Mouse (Mus musculus): ENCODE data around the gene Gm9758. TPM values are rescaled to one million over a fixed set of nuclear protein-coding genes. Genes with fewer than 3 reads are reported as not detected.

Gm9758 gene
- not detected in 2 replicates for polyA plus RNA-seq (2021; fragmentation: Nextera tagmentation)
- long read RNA-seq, experiment 1, result 0 reads
- long read RNA-seq, experiment 2, result 0 reads

DNA sequence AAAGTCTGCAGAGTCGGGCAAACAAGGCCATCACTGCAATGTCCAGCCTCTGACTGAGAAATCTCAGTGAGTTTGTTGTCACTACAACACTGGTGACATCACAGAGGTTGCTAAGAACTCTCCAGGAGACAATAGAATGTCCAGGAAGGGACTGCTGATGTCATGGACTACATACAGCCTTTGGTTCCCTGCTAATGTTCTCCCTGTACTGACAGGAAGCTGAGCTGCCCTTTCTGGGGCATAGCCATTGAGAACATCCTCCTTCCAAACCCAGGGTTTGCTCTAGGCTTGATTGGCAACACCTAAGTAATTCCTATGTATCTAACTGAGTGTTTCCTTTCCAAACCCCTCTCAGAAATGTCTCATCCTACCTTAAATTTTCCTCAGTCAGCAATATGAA is at the start of gene Gm9758:
Gene Gm9758, minus strand, starts transcription at position 101 of the 400 bp plus-strand sequence.

GRCm38 (mm10) chr5:14938329-14938728 is 23.6 kb upstream of the Gm9758 start, which contains the start of gene Speer4e:
Gene Speer4e, minus strand, starts transcription at chr5:14938429.

Other genes starting within 250 kb of the Gm9758 start
- not detected in 2 replicates for gene Speer4e, start 23.5 kb upstream of the Gm9758 start, polyA plus RNA-seq (2021; fragmentation: Nextera tagmentation)
- gene Gm10354, start 64.0 kb upstream of the Gm9758 start, polyA plus RNA-seq (2021; fragmentation: Nextera tagmentation), result not detected in 2 replicates
- gene Gm17019, start 118.1 kb upstream of the Gm9758 start, polyA plus RNA-seq (2021; fragmentation: Nextera tagmentation), result not detected in 2 replicates